Mouse (Mus musculus): ENCODE results near the gene Fcf1. TPM values are rescaled to one million over a fixed set of nuclear protein-coding genes. Genes with fewer than 3 reads are reported as not detected.

Fcf1 gene
- polyA plus RNA-seq, 1 experiment from 2014 or later = 119 TPM

DNA sequence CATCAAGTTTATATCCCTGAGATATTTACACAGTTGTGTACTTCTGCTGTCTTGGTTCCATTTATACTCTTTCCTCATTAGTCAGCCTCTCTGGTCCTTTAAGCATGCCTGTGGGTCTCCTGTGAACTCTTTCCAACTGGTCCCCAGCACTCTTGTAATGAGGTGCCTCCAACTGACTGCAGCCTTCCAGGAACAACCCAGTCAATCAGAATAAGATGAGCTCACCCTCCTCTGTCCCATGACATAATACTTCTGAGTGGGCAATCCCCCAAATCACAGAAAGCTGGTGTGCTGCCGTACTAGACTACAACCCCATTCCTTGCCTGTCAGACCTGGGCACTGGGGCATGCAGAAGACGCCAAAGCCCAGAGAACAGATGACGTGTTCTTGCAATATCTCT, 14.4 kb upstream of the Fcf1 start:
- no peak for ATAC-seq (ENCODE audit: insufficient read depth, low FRiP score)
- H3K9ac ChIP-seq (ENCODE audit: low read length) = no peak overlapping the region
- H3K4me1 ChIP-seq (ENCODE audit: control insufficient read depth, insufficient read depth, low read length) = peaks cover 6% of the 10 kb centered on the region; the same call in 1 of the 2 replicates
- no peak overlapping the region for H3K27ac ChIP-seq (ENCODE audit: low read length)
- no peaks in the 10 kb centered on the region for H3K27me3 ChIP-seq (ENCODE audit: control insufficient read depth, insufficient read depth, low read length)
- H3K36me3 ChIP-seq (ENCODE audit: control insufficient read depth, insufficient read depth, low read length) = 0 out of 2 replicates have a peak, but pooled peaks cover 2% of the 10 kb centered on the region
- WGBS = 85% methylated on average over 3 of the region's 3 CpGs
- H3K4me3 ChIP-seq (replicated peaks; ENCODE audit: low read length) = no peak overlapping the region
- no peaks in the 10 kb centered on the region for H3K9me3 ChIP-seq (replicated peaks; ENCODE audit: control insufficient read depth, low read length)
- no peak overlapping the region for H3K4me2 ChIP-seq (ENCODE audit: low read depth, low read length)

DNA sequence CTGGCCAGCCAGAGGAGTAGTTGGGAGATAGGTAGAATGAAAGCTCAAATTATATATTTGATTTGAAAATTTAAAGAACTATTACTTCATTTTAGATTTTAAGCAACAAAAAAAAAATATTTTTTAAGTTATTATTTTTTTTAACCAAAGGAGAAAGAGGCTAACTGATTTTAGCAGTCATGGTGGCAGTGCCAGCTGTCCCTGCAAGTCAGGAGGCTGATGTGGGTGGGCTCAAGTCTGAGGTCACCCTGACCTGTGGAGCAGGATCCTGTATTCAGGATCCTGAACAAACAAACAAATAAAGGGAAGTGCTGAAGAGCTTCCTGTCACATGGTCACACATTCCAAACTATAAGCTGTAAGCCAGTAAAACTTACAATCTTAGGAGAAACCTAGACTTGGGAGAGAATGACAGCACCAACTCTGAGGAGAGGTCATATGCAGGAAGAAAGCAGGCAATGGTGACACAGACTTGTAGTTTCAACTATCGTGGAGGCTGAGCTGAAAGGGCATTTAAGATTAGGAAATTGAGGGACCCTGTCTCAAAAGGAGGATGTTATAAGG, 11.8 kb upstream of the Fcf1 start:
- H3K9me3 ChIP-seq (replicated peaks; ENCODE audit: control insufficient read depth, low read length) = no peaks in the 10 kb centered on the region
- H3K27ac ChIP-seq (ENCODE audit: low read length) = no peak overlapping the region
- no peak overlapping the region for H3K9ac ChIP-seq (ENCODE audit: low read length)
- H3K4me3 ChIP-seq (replicated peaks; ENCODE audit: low read length) = no peak overlapping the region
- no peak for ATAC-seq (ENCODE audit: insufficient read depth, low FRiP score)
- 0 out of 2 replicates have a peak, but pooled peaks cover 2% of the 10 kb centered on the region for H3K36me3 ChIP-seq (ENCODE audit: control insufficient read depth, insufficient read depth, low read length)
- H3K4me2 ChIP-seq (ENCODE audit: low read depth, low read length) = no peak overlapping the region
- 65% methylated on average over 1 of the region's 1 CpGs for WGBS
- no peaks in the 10 kb centered on the region for H3K4me1 ChIP-seq (ENCODE audit: control insufficient read depth, insufficient read depth, low read length)
- no peaks in the 10 kb centered on the region for H3K27me3 ChIP-seq (ENCODE audit: control insufficient read depth, insufficient read depth, low read length)

DNA sequence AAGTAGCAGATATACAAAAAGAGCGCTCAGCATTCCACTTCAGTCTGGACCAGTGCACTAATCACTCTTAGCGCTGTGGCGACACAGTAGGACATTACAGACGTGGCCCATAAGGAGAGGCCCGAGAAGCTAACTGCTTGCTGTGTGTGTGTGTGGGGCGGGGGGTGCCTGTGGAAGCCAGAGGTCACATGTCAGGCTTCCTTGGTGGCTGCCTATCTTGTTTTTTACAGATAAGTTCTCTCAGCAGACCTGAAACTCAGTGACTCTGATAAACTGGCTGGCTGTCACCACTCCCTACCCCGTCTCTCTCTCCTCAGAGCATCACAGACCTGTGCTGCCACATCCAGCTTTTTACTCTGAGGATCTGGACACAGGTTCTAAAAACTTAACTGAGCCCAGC, 8.1 kb upstream of the Fcf1 start:
- H3K9me3 ChIP-seq (replicated peaks; ENCODE audit: control insufficient read depth, low read length) = no peaks in the 10 kb centered on the region
- H3K36me3 ChIP-seq (ENCODE audit: control insufficient read depth, insufficient read depth, low read length) = no peaks in the 10 kb centered on the region
- ATAC-seq (ENCODE audit: insufficient read depth, low FRiP score) = peak; percentile 60; the same call in 1 of the 2 replicates
- no peaks in the 10 kb centered on the region for H3K27me3 ChIP-seq (ENCODE audit: control insufficient read depth, insufficient read depth, low read length)
- no peak overlapping the region for H3K27ac ChIP-seq (ENCODE audit: low read length)
- H3K4me2 ChIP-seq (ENCODE audit: low read depth, low read length) = no peak overlapping the region
- H3K4me1 ChIP-seq (ENCODE audit: control insufficient read depth, insufficient read depth, low read length) = no peaks in the 10 kb centered on the region
- no peak overlapping the region for H3K4me3 ChIP-seq (replicated peaks; ENCODE audit: low read length)
- H3K9ac ChIP-seq (ENCODE audit: low read length) = no peak overlapping the region
- WGBS = 64% methylated on average over 7 of the region's 7 CpGs

DNA sequence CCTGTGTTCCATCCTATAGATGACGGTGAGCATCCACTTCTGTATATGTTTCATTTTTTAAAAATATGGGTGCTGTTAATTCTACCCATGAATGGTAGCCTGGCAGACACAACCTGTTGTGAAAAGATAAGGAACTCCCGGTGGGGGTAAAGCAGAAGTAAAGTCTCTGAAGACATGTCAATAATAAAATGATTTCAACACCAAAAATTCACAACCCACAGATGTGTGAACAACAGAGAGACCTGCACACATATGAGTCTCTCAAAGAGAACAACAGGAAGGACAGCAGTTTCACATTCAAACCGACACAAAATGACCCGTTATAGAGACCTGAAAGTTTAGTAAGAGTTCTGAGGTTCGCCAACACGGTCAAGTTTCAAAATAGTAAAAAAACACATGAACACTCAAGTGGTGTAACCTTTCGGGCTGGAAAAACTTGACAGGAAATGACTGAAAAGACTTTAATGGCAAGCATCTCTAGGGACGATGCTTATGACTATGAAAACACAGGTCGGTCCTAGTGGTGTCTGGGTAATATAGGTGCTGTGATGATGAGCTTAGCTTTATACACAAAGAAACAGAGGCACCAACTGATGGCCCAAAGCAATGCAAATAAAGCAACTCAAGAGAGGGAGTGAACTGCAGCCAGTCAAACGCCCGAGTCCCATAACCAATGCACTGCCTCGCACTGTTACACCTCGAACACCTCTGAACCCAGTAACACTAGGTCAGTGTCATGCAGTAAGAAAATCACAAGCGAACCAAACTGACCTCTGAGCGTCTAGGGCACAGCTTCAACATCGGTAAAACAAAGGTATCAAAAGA, 1.7 kb upstream of the Fcf1 start:
- peaks cover 10% of the 10 kb centered on the region for H3K4me1 ChIP-seq (ENCODE audit: control insufficient read depth, insufficient read depth, low read length)
- H3K9ac ChIP-seq (ENCODE audit: low read length) = peak overlapping the region; percentile 87
- no peak for ATAC-seq (ENCODE audit: insufficient read depth, low FRiP score)
- WGBS = 76% methylated on average over 16 of the region's 16 CpGs
- no peak overlapping the region for H3K27ac ChIP-seq (ENCODE audit: low read length)
- no peaks in the 10 kb centered on the region for H3K9me3 ChIP-seq (replicated peaks; ENCODE audit: control insufficient read depth, low read length)
- no peaks in the 10 kb centered on the region for H3K27me3 ChIP-seq (ENCODE audit: control insufficient read depth, insufficient read depth, low read length)
- H3K4me2 ChIP-seq (ENCODE audit: low read depth, low read length) = peak overlapping the region; percentile 87
- no peaks in the 10 kb centered on the region for H3K36me3 ChIP-seq (ENCODE audit: control insufficient read depth, insufficient read depth, low read length)
- H3K4me3 ChIP-seq (replicated peaks; ENCODE audit: low read length) = peak overlapping the region; percentile 80

DNA sequence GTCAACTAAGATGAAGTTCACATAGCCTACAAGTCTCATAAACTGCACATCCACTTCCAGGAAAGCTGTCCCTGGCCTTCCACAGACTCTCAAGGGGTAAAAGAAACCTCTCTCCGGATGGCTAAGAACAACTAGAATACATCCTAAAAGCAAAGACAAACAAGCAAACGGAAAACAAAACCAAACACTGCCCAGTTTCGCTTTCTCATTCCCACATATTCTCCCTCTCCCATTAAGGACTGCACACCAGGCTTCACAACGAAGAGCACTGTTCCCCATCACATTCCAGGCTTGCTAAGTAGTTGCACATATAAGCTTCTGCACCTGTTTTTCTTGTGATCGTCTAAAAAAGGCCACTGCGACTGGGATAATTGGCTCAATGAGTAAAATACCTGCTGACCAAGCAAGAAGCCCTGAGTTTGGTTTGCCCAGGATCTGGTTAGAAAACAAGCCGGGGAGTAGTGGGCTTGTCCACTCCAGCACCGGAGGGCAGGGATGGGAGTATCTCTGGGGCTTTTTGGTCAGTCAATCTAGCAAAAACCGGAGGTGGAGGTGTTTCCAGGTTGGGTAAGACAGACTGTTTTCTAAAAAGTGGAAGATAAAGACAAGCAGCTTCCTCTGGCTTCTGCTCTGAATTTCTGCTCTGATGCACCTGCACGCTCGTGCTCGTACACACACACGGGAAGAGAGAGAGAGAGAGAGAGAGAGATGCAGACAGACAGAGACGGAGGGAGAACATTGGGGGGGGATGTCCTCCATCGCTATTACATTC, 855 bp upstream of the Fcf1 start:
- no peak overlapping the region for H3K27ac ChIP-seq (ENCODE audit: low read length)

DNA sequence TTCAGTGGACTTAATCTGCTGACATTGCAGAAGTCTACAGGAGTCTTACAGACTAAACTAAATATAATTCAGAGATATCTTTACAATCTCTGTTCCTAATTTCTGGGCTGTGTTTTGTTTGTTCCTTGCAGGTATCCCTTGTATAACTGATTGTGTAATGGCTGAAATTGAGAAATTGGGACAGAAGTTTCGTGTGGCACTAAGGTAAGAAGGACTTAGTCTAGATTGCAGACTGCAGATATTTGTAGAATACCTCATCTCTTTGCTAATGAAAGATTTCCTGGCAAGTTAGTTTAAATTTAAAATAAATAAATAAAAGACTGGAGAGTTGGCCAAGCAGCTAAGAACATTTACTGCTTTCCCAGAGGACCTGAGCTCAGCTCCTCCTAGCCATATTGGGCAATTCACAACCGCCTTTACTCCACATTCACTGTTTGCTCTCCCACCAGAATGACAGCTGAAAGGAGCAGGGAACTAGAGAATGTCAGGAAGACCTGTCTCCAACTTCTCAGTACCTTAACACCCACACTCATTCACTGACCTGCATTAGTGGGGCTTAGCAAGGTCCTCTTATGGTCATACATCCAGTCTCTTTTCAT, 8.7 kb downstream of the Fcf1 start:
- 91% methylated on average over 2 of the region's 2 CpGs for WGBS
- Histone ChIP-seq H3K9me3 (replicated peaks; ENCODE audit: control insufficient read depth, low read length) (no peaks in the 10 kb centered on the region), H3K9ac (ENCODE audit: low read length) (no peak overlapping the region)

More for the DNA sequence above, 855 bp upstream of the Fcf1 start:
- Histone ChIP-seq H3K9me3 (replicated peaks; ENCODE audit: control insufficient read depth, low read length) (no peaks in the 10 kb centered on the region), H3K4me2 (ENCODE audit: low read depth, low read length) (peak overlapping the region; percentile 87), H3K4me1 (ENCODE audit: control insufficient read depth, insufficient read depth, low read length) (peaks cover 10% of the 10 kb centered on the region), H3K36me3 (ENCODE audit: control insufficient read depth, insufficient read depth, low read length) (no peaks in the 10 kb centered on the region), H3K9ac (ENCODE audit: low read length) (peak overlapping the region; percentile 87), H3K4me3 (replicated peaks; ENCODE audit: low read length) (peak overlapping the region; percentile 80), H3K27me3 (ENCODE audit: control insufficient read depth, insufficient read depth, low read length) (no peaks in the 10 kb centered on the region)
- no peak for ATAC-seq (ENCODE audit: insufficient read depth, low FRiP score)
- 23% methylated on average over 15 of the region's 15 CpGs for WGBS

DNA sequence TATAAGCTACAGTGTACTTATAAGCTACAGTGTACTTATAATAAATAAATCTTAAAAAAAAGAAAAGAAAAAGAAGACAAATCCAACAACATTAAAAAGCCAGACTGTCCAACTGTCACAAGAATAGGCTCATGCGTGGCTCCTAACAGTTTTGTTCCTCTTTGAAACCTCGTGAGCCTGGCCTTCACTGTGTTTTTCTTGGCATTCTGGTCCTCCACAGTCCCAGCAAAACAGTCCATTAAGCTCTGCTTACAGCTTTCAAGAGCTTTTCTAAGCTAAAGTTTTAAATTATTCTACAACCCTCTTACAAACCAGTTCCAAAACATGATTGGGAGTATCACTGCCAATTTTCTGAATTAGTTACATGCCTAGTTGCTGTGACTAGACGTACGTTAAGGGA, 18.8 kb downstream of the Fcf1 start:
- no peaks in the 10 kb centered on the region for H3K9me3 ChIP-seq (replicated peaks; ENCODE audit: control insufficient read depth, low read length)
- H3K4me2 ChIP-seq (ENCODE audit: low read depth, low read length) = no peak overlapping the region
- no peak for ATAC-seq (ENCODE audit: insufficient read depth, low FRiP score)
- no peak overlapping the region for H3K9ac ChIP-seq (ENCODE audit: low read length)
- no peaks in the 10 kb centered on the region for H3K36me3 ChIP-seq (ENCODE audit: control insufficient read depth, insufficient read depth, low read length)
- no peak overlapping the region for H3K4me3 ChIP-seq (replicated peaks; ENCODE audit: low read length)
- no peak overlapping the region for H3K27ac ChIP-seq (ENCODE audit: low read length)
- WGBS = 65% methylated on average over 4 of the region's 4 CpGs
- H3K27me3 ChIP-seq (ENCODE audit: control insufficient read depth, insufficient read depth, low read length) = no peaks in the 10 kb centered on the region
- no peaks in the 10 kb centered on the region for H3K4me1 ChIP-seq (ENCODE audit: control insufficient read depth, insufficient read depth, low read length)

More for the DNA sequence above, 8.7 kb downstream of the Fcf1 start:
- no peaks in the 10 kb centered on the region for H3K4me1 ChIP-seq (ENCODE audit: control insufficient read depth, insufficient read depth, low read length)
- H3K4me2 ChIP-seq (ENCODE audit: low read depth, low read length) = no peak overlapping the region
- H3K27me3 ChIP-seq (ENCODE audit: control insufficient read depth, insufficient read depth, low read length) = no peaks in the 10 kb centered on the region
- H3K36me3 ChIP-seq (ENCODE audit: control insufficient read depth, insufficient read depth, low read length) = peaks cover 8% of the 10 kb centered on the region; the same call in 1 of the 2 replicates
- H3K27ac ChIP-seq (ENCODE audit: low read length) = no peak overlapping the region
- no peak for ATAC-seq (ENCODE audit: insufficient read depth, low FRiP score)
- no peak overlapping the region for H3K4me3 ChIP-seq (replicated peaks; ENCODE audit: low read length)

DNA sequence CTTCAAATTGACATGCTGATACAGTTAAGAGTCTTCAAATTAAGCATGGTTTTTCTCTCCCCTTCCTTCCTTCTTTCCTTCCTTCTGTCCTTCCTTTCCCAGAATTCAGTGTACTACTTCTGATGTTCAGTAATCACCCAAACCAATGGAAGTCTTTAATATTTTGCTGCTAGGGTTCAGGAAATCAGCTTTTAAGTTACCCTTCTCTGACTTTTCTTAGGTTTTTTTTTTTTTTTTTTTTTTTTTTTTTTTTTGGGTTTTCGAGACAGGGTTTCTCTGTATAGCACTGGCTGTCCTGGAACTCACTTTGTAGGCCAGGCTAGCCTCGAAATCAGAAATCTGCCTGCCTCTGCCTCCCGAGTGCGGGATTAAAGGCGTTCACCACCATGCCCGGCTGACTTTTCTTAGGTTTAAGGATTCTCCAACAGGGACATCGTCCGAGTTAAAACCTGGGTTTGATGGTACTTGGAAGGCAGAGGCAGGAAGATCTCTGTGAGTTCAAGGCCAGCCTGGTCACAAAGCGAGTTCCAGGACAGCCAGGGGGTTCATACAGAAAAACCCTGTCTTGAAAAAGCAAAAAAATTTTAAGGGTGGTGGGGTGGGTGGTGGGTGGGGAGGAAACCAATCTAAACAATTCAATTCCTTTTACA, 24.5 kb downstream of the Fcf1 start:
- H3K9ac ChIP-seq (ENCODE audit: low read length) = 0 out of 2 replicates have a peak overlapping the region, but pooled peaks have one; percentile 14

More for the DNA sequence above, 24.5 kb downstream of the Fcf1 start:
- no peaks in the 10 kb centered on the region; the same call in 1 of the 2 replicates for H3K36me3 ChIP-seq (ENCODE audit: control insufficient read depth, insufficient read depth, low read length)
- no peaks in the 10 kb centered on the region for H3K27me3 ChIP-seq (ENCODE audit: control insufficient read depth, insufficient read depth, low read length)
- no peak for ATAC-seq (ENCODE audit: insufficient read depth, low FRiP score)
- H3K4me3 ChIP-seq (replicated peaks; ENCODE audit: low read length) = peak overlapping the region; percentile 96
- peak overlapping the region; percentile 45 for H3K4me2 ChIP-seq (ENCODE audit: low read depth, low read length)
- H3K27ac ChIP-seq (ENCODE audit: low read length) = no peak overlapping the region
- H3K9me3 ChIP-seq (replicated peaks; ENCODE audit: control insufficient read depth, low read length) = no peaks in the 10 kb centered on the region
- peaks cover 20% of the 10 kb centered on the region for H3K4me1 ChIP-seq (ENCODE audit: control insufficient read depth, insufficient read depth, low read length)
- WGBS = 93% methylated on average over 8 of the region's 9 CpGs
